Mouse (Mus musculus) myocyte (in vitro differentiated cells): ENCODE measurements at regions not wholly inside any gene's neighbourhood (a gene's known extent, or its start where the extent isn't known, plus 50 kb on each side); places are given as distances from the start of the nearest gene placed in this dataset.

Experiments
- MYOG ChIP-seq, 3 experiments: IDR thresholded peaks; one replicate each; pipeline ENCODE4 v1.6.1; 2011; ENCODE audit warnings: control low read depth in 2 of 3, low read depth in 2 of 3, mild to moderate bottlenecking in 2 of 3; ENCODE audit not compliant: insufficient read length in 2 of 3, control insufficient read depth in 1 of 3, insufficient read depth in 1 of 3
- POLR2A ChIP-seq: IDR thresholded peaks from one replicate; pipeline ENCODE4 v1.6.1; 2011; ENCODE audit warnings: low read depth, mild to moderate bottlenecking, control low read depth, moderate library complexity; ENCODE audit not compliant: insufficient read length
- POLR2AphosphoS2 ChIP-seq: IDR thresholded peaks from one replicate; pipeline ENCODE4 v1.6.1; 2011; ENCODE audit warnings: low read depth, control low read depth; ENCODE audit not compliant: insufficient read length
- REST ChIP-seq: IDR thresholded peaks from one replicate; pipeline ENCODE4 v1.6.1; 2011; ENCODE audit warnings: mild to moderate bottlenecking, control low read depth, moderate library complexity; ENCODE audit not compliant: insufficient read depth, insufficient read length
- TCF12 ChIP-seq: IDR thresholded peaks from one replicate; pipeline ENCODE4 v1.6.1; 2011; ENCODE audit warnings: mild to moderate bottlenecking, control low read depth; ENCODE audit not compliant: poor library complexity, insufficient read depth, severe bottlenecking
- TCF3 ChIP-seq: IDR thresholded peaks from one replicate; pipeline ENCODE4 v1.6.1; 2011; ENCODE audit warnings: low read depth, control low read depth; ENCODE audit not compliant: insufficient read length
- USF1 ChIP-seq: IDR thresholded peaks from one replicate; pipeline ENCODE4 v1.6.1; 2011; ENCODE audit warnings: low read depth, mild to moderate bottlenecking, control low read depth, moderate library complexity

- TF ChIP-seq POLR2A (no peak), TCF3 (no peak), TCF12 (no peak), MYOG (IDR thresholded peaks at IDR 0.05; ENCODE audit: control insufficient read depth in 1 of 3, insufficient read depth in 1 of 3, insufficient read length in 2 of 3, low read depth in 2 of 3) (no peak), REST (no peak), USF1 (no peak), POLR2AphosphoS2 (no peak)
Observed at GRCm38 (mm10) chr10:43756881-43757565, 144.5 kb downstream of the Qrsl1 start.
